Mouse (Mus musculus): Measurements from ENCODE around the gene Qprt.
A peak's percentile ranks its signal among the peaks of the same experiment; 100 is the strongest.

Gene Qprt

DNA sequence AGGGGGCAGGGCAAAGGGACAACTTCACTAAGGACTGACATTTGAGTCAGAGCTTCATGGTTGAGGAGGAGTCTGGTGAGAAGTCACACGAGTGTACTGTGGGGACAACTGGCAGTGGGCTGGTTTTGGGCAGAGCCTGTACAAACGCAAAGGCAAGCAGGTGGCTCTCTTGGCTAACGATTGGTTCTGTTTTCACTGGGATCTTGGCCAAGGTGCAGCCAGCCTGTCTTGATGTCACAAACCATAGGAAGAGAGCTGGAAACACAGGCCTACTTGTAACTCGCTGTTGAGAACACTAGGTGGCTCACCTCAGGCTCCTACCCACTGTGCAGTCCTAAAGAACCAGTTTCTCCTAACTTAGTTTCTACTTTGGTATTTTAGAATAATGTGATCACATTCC, 7.6 kb upstream of the Qprt start:
- peak; percentile 54 for DNase-seq

DNA sequence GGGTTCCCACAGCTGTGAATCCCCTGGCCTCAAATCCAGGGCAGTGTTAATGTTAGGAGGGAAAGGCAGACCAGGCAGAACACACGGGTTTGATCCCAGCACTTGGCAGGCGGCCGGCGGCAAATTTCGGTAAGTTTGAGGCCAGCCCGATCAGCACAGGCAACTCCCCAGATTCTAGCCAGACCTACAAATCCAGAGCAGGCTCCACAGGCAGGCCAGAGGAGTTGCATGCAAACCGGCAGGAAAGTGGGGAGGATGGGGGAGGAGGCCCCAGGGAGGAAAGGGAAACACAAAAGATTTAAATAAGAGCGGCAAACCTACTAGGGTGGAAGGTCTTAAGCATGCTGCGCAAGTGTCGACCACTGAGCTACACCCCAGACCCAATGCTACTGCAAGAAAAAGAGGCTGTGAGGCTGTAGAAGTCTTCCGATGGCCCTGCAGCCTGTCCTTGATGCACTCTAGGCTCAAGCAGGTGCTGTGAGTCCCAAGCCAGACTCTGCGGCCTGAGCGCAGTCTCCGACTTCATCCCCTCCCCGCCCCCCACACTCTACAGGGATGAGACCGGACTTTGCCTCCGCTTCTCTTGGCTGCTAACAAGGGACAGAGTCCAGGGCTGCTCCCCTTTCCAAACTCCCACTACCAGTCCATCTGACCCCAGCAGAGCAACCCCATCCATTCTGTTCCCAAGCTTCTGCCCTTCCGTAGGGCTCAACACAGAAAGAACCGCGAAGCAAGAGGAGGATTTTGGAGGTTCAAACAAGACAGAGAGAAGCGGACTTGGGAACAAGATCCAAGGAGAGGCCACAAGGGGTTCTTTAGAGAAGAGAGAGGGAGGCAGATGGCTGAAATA, 740 bp downstream of the Qprt start:
- no peak for DNase-seq

DNA sequence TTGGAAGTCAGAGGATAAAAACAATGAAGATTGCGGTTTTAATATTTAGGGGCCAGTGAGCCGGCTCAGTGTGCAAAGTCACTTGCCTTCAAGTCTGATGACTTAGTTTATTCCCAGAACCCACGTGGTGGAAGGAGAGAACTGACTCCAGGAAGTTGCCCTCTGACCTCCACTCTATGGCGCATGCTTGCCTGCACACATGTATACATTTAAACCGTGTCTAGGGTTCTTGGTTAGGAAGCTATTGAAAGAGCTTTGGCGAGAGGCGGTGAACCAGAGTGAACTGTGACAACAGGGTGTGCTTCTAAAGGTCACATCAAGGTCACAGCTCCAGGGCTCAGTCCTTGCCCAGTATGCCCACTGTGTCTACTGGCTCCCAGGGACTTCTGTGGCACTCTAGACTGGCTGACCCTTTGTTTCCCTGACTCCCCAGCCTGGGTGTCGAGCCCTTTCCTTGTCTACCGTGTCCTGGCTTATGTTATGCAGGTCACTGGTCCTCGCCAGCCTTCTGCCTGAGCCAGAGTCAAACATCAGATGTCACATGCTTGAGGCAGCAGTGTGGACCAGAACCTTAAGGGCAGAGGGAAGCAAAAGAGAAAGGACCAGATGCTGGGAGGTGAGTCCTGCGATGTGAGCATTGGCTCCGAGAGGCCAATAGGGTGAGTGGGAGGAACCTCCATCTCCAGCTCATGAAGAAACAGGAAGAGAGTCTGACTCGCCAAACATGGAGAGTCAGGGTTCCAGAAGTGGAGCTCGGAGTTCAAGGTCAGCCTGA, 3.2 kb downstream of the Qprt start:
- DNase-seq, result no peak

DNA sequence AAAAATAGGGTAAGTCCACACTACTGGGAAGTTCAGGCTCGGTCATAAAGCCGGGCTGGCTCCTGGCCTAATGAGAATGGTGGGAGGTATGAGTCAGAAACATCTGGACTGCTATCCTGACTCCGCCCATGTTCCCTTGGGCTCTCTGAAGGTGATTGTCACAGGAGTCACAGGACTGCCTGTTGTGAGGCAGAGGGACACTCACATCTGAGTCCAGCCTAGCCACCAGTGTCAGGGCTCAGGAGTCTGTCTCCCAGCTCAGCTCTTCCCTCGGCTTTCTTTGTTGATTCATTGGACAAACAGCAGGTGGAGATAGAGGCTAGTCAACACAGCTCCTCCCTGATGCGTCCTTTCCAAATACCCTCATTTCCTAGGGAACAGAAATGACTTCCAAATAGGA, 4.1 kb downstream of the Qprt start:
- no peak for DNase-seq

DNA sequence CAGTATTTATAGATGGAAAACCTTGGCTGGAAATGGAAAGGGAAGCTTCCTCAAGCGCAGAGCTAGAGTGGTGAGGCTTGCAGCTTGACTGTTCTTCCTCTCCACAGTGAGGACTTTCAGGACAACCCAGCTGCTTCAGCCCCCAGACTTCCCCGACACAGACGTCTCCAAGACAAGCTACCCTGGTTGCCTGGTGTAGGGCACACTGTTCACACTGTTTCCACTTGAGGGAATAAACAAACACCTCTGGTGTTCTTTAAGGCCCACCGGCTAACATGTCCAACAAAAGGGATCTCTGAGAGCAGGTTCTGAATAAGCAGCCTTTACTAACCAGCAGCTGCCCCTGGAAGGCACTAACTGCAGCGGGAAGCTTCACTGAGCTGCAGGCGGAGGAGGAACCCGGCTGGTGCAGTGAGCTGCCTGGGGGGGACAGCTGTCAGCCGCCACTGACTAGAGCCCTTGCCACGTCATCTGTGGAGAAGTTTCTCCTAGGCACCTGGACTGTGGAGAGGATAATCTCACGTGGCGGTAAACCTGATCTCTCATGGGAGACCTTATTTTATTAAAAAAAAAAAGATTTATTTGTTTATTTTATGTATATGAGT, 5.6 kb downstream of the Qprt start:
- no peak for DNase-seq

DNA sequence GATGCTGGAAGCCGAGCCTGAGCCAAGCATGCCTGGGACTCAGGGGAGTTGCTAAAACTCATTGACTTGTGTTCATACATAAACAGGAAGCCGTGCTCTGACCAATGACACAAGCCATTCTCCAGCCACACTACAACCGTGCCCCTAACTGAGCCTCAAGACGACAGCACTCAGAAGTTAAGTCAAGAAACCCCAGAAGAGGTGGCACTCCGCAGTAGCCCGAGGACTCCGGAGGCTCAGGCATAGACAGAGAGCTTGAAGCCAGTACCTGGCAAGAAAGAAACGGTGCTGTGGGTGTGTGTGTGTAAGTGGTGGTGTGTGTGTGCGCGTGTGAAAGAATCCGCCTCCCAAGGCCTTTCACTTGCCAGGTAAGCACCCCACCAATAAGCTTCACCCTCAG, 7.1 kb downstream of the Qprt start:
- no peak for DNase-seq

- DNase-seq, result no peak
Observed at GRCm38 (mm10) chr7:127113614-127114259, 8.3 kb downstream of the Qprt start.

GRCm38 (mm10) chr7:127112921-127113597, 9.0 kb downstream of the Qprt start:
- DNase-seq, result no peak

GRCm38 (mm10) chr7:127112251-127112841, 9.7 kb downstream of the Qprt start:
- DNase-seq, result no peak

GRCm38 (mm10) chr7:127111461-127111860, 10.6 kb downstream of the Qprt start:
- DNase-seq, result peak; percentile 59

DNA sequence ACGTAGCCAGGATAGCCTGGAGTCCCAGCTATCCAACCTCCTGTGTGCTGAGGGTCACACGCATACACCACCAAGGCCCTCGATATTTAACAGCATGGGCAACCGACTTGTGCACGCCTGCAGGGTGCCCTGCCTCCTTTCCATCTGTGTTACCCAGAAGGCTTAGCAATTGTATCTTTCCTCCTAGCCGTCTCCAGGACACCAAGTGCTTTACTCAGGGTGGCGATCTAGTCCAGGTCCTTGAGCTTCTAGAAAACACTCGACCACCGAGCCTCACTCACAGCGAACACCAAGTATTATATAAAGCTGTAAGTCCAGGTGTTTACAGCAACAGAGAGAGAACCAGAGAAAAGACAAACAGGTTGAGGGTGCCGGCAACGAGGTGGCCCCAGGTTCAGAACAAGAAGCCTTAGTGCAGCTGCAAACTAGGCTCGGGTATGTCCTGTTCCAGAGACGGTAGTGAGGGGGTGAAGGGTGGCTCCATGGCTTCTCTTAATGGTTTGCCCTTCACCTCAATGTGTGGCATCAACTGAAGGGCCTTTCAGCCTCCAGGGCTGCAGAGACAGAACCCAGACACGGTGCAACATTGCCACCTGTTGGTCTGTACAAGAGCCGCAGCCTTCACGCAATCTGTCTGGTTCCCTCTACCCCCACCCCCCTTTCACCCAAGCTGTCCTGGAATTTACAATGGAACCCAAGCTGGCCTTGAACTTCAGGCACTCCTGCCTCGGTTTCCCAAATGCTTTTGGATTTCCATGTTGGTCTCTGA, 11.6 kb downstream of the Qprt start:
- DNase-seq, result peak; percentile 85

DNA sequence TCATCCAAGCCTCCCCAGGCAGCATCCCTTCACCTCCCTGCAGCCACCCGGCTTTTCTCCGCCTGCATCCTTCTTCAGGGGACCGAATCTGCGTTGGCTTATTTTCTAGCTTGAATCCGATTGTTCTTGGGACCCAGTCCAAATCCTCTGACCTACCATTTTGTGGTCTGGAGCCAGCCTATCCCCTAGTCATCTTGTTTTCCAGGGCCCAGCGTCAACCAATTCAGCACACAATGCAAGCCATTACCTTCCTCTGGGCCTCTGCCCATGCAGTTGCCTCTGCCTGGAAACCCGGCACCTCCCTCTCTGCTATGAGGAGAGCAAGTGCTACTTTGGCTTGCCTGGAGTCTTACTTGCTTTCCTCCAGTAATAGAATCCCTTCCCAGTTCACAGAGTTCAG, 16.5 kb downstream of the Qprt start:
- DNase-seq, result no peak

- peak; percentile 91 for DNase-seq
Observed at GRCm38 (mm10) chr7:127104560-127105332, 17.3 kb downstream of the Qprt start.

GRCm38 (mm10) chr7:127103960-127104359, 18.1 kb downstream of the Qprt start:
- DNase-seq, result no peak

GRCm38 (mm10) chr7:127102148-127102547, 19.9 kb downstream of the Qprt start:
- DNase-seq, result no peak

DNA sequence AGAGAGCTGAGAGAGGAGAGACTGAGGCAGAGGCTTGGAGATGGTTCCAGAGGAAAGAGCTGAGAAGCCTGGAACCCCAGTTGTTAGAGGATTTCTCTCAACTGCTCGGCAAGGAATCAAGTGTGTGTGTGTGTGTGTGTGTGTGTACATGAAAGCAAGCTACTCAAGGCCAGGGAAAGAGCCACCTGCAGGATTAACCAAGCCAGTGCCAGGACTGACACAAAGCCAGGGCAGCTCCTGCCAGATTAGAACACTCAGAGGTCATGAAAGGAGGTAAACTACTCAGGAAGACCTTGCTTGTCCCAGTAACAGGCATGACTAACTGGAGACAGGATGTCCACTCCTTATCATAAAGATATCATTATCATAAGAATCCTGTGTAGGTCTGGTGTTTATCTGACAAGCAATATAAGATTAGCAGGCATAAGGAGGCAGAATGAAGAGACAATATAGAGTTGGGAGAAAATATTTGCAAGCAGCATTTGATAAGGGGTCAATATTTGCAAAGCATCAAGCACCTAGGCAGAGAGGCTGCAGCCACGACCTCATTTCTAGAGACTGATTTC, 20.5 kb downstream of the Qprt start:
- DNase-seq, result no peak

GRCm38 (mm10) chr7:127099528-127099927, 22.5 kb downstream of the Qprt start:
- DNase-seq, result no peak

- no peak for DNase-seq
Observed at GRCm38 (mm10) chr7:127098950-127099349, 23.1 kb downstream of the Qprt start.

GRCm38 (mm10) chr7:127098521-127098920, 23.5 kb downstream of the Qprt start:
- no peak for DNase-seq

DNA sequence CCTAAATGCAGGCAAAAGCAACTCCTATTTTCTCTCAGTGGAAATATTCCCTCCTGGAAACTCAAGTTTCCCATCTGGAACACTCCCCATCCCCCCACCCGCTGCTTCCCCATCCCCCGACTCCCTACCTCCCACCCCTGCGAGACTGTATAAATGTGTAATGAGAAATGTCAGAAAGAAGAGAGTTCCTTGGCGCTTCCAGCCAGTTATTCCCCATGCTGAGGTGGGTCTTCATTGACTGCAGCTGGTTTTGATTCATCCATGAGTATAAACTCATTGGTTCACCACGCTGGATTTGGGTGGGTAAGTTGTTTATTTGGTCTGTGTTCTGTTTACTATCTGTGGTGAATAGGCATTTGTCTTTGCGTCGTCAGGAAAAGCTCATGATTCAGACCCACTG, 25.6 kb downstream of the Qprt start:
- DNase-seq, result no peak

All from lung, postnatal 10 days (tissue).